Mouse (Mus musculus): ENCODE measurements around the gene Psme2. TPM values are rescaled to one million over a fixed set of nuclear protein-coding genes. Genes with fewer than 3 reads are reported as not detected.
A peak's percentile ranks its signal among the peaks of the same experiment; 100 is the strongest.

Psme2 gene
- polyA plus RNA-seq, 3 experiments from 2014 or later, result 828 to 1,360 (median 869) TPM

GRCm38 (mm10) chr14:55592226-55592625, 1.3 kb upstream of the Psme2 start:
- no peak for ATAC-seq

DNA sequence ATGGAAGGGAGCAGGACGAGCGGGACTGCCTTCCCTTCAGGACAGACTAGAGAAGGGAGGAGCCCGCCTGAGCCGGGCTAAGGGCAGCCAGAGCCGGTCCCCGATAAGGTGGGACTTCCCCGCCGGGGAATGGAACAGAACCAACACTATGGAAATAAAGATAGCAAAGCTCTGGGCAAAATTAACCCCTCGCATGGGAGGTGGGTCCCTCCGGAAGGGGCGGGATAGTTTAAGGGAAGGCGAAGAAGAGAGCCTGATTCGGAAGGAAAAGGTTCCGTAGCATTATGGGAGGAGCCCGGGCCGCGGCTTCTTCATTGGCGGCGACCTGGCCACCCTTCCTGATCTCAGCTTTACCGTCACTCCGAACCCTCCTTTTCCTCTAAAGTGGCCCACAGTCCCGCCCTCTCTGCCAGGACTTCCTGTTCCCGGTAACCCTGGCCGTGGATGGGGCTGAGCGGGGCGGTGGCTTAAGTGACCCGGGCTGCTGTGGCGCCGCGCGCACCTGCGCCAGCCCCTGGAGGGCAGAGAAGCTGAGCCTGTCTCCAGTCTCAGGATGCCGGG, 498 bp upstream of the Psme2 start, which contains the start of gene Rnf31:
Gene Rnf31 (plus strand): TSS at position 378 of the 561 bp plus-strand sequence.
- ATAC-seq, result peak; percentile 75

- peak; percentile 32 for ATAC-seq
Observed at GRCm38 (mm10) chr14:55589771-55590448, 1.0 kb downstream of the Psme2 start.

DNA sequence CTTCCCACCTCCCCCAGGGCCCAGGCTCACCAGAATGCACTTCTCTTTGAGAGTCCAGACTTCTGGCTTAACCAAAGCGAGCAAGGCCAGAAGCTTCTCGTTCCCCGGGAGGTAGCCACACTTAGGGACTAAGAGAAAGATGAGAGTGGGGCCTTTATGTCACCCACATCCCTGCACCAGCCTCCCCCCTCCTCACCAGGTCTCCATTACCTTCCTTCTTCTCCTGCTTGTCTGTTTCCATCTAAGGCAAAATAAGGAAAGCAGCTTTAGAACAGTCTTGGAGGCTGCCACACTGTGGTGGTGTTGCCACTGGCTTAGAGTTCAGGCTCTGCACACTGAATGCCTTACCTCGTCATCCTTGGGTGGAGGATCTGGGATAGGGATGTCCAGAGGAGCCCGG, 1.6 kb downstream of the Psme2 start:
- ATAC-seq, result no peak

DNA sequence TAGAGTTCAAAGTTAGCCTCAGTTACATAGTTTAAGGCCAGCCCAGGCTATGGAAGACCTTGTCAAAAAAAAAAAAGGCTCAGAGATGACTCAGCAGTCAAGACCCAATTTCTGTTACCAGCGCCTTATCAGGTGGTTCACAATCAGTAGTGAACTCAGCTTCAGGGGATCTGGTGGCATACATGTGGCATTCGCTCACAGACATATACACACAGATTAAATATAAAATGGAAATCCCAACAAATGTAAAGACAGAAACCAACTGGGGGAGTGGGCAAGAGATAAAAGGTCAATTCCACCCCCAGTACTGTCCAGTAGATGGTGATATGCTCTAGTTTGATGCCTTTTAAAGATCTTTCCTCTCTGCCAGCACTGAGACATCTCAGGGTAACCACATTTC, 4.8 kb downstream of the Psme2 start:
- no peak for ATAC-seq

- peak; percentile 27 for ATAC-seq
Observed at GRCm38 (mm10) chr14:55585566-55585960, 5.3 kb downstream of the Psme2 start.

DNA sequence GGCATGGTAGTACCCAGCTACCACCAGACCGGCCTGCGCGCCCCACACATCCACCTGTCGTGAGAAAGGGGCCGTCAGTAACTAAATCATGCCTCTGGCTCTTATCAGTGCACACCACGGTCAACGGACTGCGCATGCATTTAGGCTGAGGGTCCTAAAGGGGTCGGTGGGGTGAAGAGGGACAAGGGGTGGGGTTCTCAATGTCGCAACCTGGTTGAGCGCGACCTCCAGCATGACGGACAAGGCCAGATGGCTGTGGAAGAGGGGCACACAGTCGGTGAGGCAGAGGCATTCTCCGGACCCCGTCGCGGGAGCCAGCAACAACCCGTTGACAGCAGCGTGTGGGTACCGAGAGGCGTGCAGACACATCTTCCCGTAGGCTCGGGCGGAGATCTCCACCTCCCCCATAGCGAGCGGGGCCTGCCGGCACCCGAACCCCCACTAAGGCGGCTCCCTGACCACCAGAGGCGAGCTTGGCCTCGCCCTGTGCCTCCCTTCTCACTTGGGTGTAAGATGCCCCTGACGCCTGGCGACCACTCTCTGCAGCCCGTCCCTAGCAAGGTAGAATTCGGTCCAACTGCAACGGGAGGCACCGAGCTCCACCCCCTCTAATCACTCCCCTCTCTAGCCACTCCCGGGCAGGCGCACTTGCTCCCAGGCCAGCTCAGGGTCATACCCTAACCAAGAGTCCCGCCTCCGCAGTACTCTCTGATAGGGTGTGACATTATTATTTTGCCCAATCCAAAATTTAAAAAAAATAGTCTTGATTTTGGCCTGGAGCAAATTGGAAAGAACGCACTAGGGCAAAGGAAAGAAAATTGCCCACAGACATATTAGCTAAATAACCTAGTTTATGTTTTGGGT, 6.0 kb downstream of the Psme2 start, which contains the start of gene Emc9:
Gene Emc9 (minus strand): TSS at position 601 of the 864 bp plus-strand sequence.
- ATAC-seq, result peak; percentile 80

GRCm38 (mm10) chr14:55584303-55584701, 6.6 kb downstream of the Psme2 start:
- no peak for ATAC-seq

GRCm38 (mm10) chr14:55581981-55582681, 8.8 kb downstream of the Psme2 start:
- ATAC-seq, result no peak

- no peak for ATAC-seq
Observed at GRCm38 (mm10) chr14:55580731-55581130, 10.2 kb downstream of the Psme2 start.

DNA sequence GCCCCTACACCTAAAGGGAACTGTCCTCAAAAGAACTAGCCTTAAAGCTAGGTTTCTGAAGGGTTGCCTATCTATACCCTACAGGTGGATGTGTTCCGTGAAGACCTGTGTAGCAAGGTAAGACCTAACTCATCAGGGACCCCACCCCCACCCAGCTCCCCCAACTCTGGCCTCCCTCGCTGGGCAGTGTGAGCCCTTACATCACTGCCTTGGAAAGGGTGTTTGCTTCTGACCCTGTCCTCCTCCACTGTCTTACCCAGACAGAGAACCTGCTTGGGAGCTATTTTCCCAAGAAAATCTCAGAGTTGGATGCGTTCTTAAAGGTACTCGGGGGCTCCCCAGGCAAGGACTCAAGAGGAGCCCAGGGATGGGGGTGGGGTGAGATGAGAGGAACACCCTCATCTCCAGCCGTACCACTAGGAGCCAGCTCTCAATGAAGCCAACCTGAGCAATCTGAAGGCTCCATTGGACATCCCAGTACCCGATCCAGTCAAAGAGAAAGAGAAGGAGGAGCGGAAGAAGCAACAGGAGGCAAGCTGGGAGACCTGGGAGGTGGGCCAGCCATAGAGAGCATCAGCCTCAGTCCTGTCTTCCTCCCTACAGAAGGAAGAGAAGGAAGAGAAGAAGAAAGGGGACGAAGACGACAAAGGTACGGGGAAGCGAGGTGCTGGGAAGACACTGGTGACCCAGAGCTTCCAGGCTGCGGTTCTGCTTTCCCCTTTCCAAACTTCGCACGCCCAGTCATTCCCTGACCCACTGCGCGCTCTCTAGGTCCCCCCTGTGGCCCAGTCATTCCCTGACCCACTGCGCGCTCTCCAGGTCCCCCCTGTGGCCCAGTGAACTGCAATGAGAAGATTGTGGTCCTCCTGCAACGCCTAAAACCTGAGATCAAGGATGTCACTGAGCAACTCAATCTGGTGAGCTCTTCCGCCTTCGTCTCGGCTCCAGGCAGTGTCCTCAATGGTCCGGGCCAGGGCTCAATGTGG, 11.1 kb downstream of the Psme2 start:
- no peak for ATAC-seq

GRCm38 (mm10) chr14:55578668-55579269, 12.1 kb downstream of the Psme2 start:
- ATAC-seq, result peak; percentile 52

- ATAC-seq, result peak; percentile 97
Observed at GRCm38 (mm10) chr14:55577871-55578667, 12.8 kb downstream of the Psme2 start, which contains the start of gene Psme1. Gene Psme1, plus strand, starts transcription at chr14:55578123.

DNA sequence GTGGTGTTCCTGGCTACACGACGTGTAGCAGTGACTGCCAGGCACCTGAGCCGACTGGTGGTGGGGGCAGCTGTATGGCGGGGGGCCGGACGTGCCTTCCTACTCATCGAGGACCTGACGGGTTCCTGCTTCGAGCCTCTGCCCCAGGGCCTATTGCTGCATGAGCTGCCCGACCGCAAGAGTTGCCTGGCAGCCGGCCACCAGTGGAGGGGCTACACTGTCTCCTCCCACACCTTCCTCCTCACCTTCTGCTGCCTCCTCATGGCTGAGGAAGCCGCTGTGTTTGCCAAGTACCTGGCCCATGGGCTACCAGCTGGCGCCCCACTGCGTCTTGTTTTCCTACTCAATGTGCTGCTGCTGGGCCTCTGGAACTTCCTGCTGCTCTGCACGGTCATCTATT, 14.5 kb downstream of the Psme2 start:
- ATAC-seq, result no peak

DNA sequence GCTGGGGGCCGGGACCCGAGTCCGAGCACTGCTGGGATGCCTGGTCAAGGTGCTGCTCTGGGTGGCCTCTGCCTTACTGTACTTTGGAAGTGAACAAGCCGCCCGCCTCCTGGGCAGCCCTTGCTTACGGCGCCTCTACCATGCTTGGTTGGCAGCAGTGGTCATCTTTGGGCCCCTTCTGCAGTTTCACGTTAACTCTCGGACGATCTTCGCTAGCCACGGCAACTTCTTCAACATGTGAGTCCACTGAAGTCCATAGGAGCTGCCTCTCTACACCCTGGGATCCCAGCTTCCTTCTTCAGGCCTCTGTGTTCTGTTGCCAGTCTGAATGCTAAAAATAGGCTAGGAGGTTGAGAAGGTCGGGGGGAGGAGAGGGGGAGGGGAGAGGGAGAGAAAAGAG, 15.2 kb downstream of the Psme2 start:
- no peak for ATAC-seq

GRCm38 (mm10) chr14:55575302-55575701, 15.6 kb downstream of the Psme2 start, which contains the start of gene Fitm1:
Gene Fitm1, plus strand, starts transcription at chr14:55575617.
- no peak for ATAC-seq

GRCm38 (mm10) chr14:55571760-55572159, 19.2 kb downstream of the Psme2 start:
- no peak for ATAC-seq

- no peak for ATAC-seq
Observed at GRCm38 (mm10) chr14:55570588-55570987, 20.3 kb downstream of the Psme2 start.

DNA sequence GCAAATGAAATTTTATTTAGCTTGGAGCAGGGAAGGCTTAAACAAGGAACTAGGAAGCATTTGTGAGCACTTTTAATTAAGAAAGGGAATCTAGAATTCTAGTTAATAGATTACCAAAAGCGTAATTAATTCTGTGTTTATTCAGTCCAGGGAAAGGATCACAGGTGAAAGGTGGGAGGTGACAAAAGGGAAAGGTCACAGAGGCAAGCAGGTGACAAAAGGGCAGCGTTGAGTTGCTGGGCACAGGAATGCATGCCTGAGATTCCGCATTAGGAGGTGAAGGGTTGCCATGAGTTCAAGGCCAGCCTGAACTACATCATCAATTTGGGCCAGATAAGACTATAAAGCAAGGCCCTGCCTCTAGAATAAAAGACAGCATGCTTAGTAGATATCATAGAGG, 23.4 kb downstream of the Psme2 start:
- ATAC-seq, result no peak

DNA sequence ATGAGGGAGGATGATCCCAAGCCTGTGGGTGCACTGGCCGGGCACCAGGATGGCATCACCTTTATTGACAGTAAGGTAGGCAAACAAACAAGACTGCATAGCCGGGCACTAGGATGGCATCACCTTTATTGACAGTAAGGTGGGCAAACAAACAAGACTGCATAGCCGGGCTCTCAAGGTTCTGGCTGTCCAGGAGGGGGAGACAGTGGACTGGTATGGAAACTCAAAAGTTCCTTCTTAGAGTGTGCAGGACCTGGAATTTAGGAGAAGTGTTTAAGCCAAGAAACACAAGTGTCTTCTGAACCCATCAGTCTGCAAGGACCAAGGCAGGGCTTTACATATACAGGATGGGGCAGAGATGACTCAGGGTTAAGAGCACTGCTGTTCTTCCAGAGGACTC, 25.2 kb downstream of the Psme2 start:
- no peak for ATAC-seq

Measured in inflammation-experienced regulatory T-cells, adult 6 months (primary cell).